Mouse (Mus musculus) lung, embryonic 14.5 days (tissue): ENCODE data around the gene C130050O18Rik. TPM values are rescaled to one million over a fixed set of nuclear protein-coding genes. Genes with fewer than 3 reads are reported as not detected.
A peak's percentile ranks its signal among the peaks of the same experiment; 100 is the strongest.

Experiments used
- ATAC-seq: fragments of 200-750 bp; cut with Nextera tagmentation; 2 replicates; pipeline ENCODE4 v1.8.0; 2017; ENCODE audit warnings: mild to moderate bottlenecking, moderate TSS enrichment, moderate library complexity; ENCODE audit not compliant: insufficient read depth
- DNase-seq: peaks from one replicate; pipeline ENCODE4 v3.0.0-alpha.2; 2015
- H3K27ac ChIP-seq: fragments of 300-500 bp; sonication (generic); 2 replicates; pipeline ENCODE4 v1.5.1; 2014; ENCODE audit warnings: low read depth, mild to moderate bottlenecking, moderate library complexity
- H3K27me3 ChIP-seq: fragments of 300-500 bp; sonication (generic); 2 replicates; pipeline ENCODE4 v1.6.1; 2014; ENCODE audit warnings: low read length, control low read depth; ENCODE audit not compliant: insufficient read depth
- H3K36me3 ChIP-seq: fragments of 300-500 bp; sonication (generic); 2 replicates; pipeline ENCODE4 v1.6.1; 2014; ENCODE audit warnings: control low read depth; ENCODE audit not compliant: insufficient read depth
- H3K4me1 ChIP-seq: fragments of 300-500 bp; sonication (generic); 2 replicates; pipeline ENCODE4 v1.6.1; 2014; ENCODE audit warnings: antibody characterized with exemption, control low read depth; ENCODE audit not compliant: insufficient read depth
- H3K4me2 ChIP-seq: fragments of 300-500 bp; sonication (generic); 2 replicates; pipeline ENCODE4 v1.6.1; 2014; ENCODE audit warnings: mild to moderate bottlenecking
- H3K4me3 ChIP-seq: fragments of 300-500 bp; sonication (generic); 2 replicates; pipeline ENCODE4 v1.5.1; 2014; ENCODE audit warnings: low read depth, low read length
- H3K9ac ChIP-seq: fragments of 300-500 bp; sonication (generic); 2 replicates; pipeline ENCODE4 v1.6.1; 2014
- H3K9me3 ChIP-seq: fragments of 300-500 bp; sonication (generic); 2 replicates; pipeline ENCODE4 v1.6.1; 2016; ENCODE audit warnings: low read depth, low read length, control low read depth
- CTCF ChIP-seq: IDR thresholded peaks from 2 replicates; pipeline ENCODE4 v1.5.1; 2016; ENCODE audit warnings: antibody characterized with exemption, low read depth
- WGBS: fragments of 180-500 bp; shearing (Covaris S2); extraction: QIAGEN DNeasy Blood & Tissue Kit; methylation state at CpG from one replicate; pipeline ENCODE4 v1.1.7; 2014; 5-methylcytosine and 5-hydroxymethylcytosine counted together
- polyA plus RNA-seq: library from polyadenylated mRNA; unstranded; fragments of >200 nt; fragmentation: Nextera tagmentation; extraction: Ambion mirVana; gene quantifications from 2 replicates; pipeline ENCODE4 v1.2.1, GENCODE M21; 2014

The C130050O18Rik gene
- polyA plus RNA-seq, 1 experiment from 2014 or later: 1.1 TPM

GRCm38 (mm10) chr5:139366484-139366883 lies 38.6 kb upstream of the C130050O18Rik start:
- WGBS: 70% methylated on average over 11 of the region's 11 CpGs
- no peak overlapping the region for H3K27ac ChIP-seq
- ATAC-seq: no peak

GRCm38 (mm10) chr5:139367884-139368458 lies 37.1 kb upstream of the C130050O18Rik start:
- H3K4me3 ChIP-seq: no peak overlapping the region
- WGBS: 89% methylated on average over 4 of the region's 4 CpGs
- no peak overlapping the region for H3K9ac ChIP-seq
- H3K9me3 ChIP-seq: no peaks in the 10 kb centered on the region
- H3K4me2 ChIP-seq: no peak overlapping the region
- no peak for ATAC-seq
- no peak for TF ChIP-seq CTCF
- H3K36me3 ChIP-seq: peaks cover 5% of the 10 kb centered on the region; the same call in 1 of the 2 replicates
- H3K4me1 ChIP-seq: peaks cover 17% of the 10 kb centered on the region
- no peak overlapping the region for H3K27ac ChIP-seq
- no peak for DNase-seq
- no peaks in the 10 kb centered on the region for H3K27me3 ChIP-seq

More at GRCm38 (mm10) chr5:139366484-139366883, 38.6 kb upstream of the C130050O18Rik start:
- Histone ChIP-seq H3K36me3 (peaks cover 5% of the 10 kb centered on the region; the same call in 1 of the 2 replicates), H3K4me2 (no peak overlapping the region), H3K9me3 (no peaks in the 10 kb centered on the region), H3K27me3 (no peaks in the 10 kb centered on the region), H3K4me1 (peaks cover 14% of the 10 kb centered on the region), H3K4me3 (no peak overlapping the region), H3K9ac (no peak overlapping the region)
- DNase-seq: no peak
- TF ChIP-seq CTCF: no peak

- no peak overlapping the region for H3K4me2 ChIP-seq
- ATAC-seq (no peak), DNase-seq (no peak)
- no peak overlapping the region for H3K9ac ChIP-seq
- no peaks in the 10 kb centered on the region for H3K27me3 ChIP-seq
- peaks cover 17% of the 10 kb centered on the region for H3K4me1 ChIP-seq
- 85% methylated on average over 11 of the region's 11 CpGs for WGBS
- 0 out of 2 replicates have a peak, but pooled peaks cover 1% of the 10 kb centered on the region for H3K36me3 ChIP-seq
- TF ChIP-seq CTCF: no peak
- H3K4me3 ChIP-seq: no peak overlapping the region
- no peak overlapping the region for H3K27ac ChIP-seq
- no peaks in the 10 kb centered on the region for H3K9me3 ChIP-seq
Observed at GRCm38 (mm10) chr5:139368638-139369320, 36.3 kb upstream of the C130050O18Rik start.

- Histone ChIP-seq H3K9me3 (no peaks in the 10 kb centered on the region), H3K4me3 (no peak overlapping the region), H3K27me3 (no peaks in the 10 kb centered on the region), H3K4me1 (peaks cover 12% of the 10 kb centered on the region), H3K4me2 (peak overlapping the region; percentile 95; the same call in 1 of the 2 replicates), H3K9ac (no peak overlapping the region), H3K36me3 (no peaks in the 10 kb centered on the region), H3K27ac (no peak overlapping the region)
- no peak for ATAC-seq
- no peak for DNase-seq
- no peak for TF ChIP-seq CTCF
- 83% methylated on average over 6 of the region's 6 CpGs for WGBS
Observed at GRCm38 (mm10) chr5:139370336-139370735, 34.7 kb upstream of the C130050O18Rik start.

- Histone ChIP-seq H3K27ac (peak overlapping the region; percentile 83; the same call in 1 of the 2 replicates), H3K4me2 (peak overlapping the region; percentile 95), H3K27me3 (no peaks in the 10 kb centered on the region), H3K4me3 (peak overlapping the region; percentile 68), H3K9ac (peak overlapping the region; percentile 95), H3K4me1 (peaks cover 11% of the 10 kb centered on the region), H3K9me3 (no peaks in the 10 kb centered on the region), H3K36me3 (no peaks in the 10 kb centered on the region)
- TF ChIP-seq CTCF: no peak
- ATAC-seq (no peak), DNase-seq (no peak)
- 57% methylated on average over 5 of the region's 5 CpGs for WGBS
Observed at GRCm38 (mm10) chr5:139371118-139371517, 34.0 kb upstream of the C130050O18Rik start.

GRCm38 (mm10) chr5:139371631-139372401 lies 33.3 kb upstream of the C130050O18Rik start:
- peak; percentile 97 for ATAC-seq
- Histone ChIP-seq H3K4me3 (peak overlapping the region; percentile 68), H3K4me2 (peak overlapping the region; percentile 95), H3K9me3 (no peaks in the 10 kb centered on the region), H3K36me3 (no peaks in the 10 kb centered on the region), H3K27ac (peak overlapping the region; percentile 83), H3K27me3 (no peaks in the 10 kb centered on the region), H3K4me1 (peaks cover 12% of the 10 kb centered on the region), H3K9ac (peak overlapping the region; percentile 95)
- 2% methylated on average over 39 of the region's 39 CpGs for WGBS
- TF ChIP-seq CTCF: no peak
- DNase-seq: peak; percentile 97

GRCm38 (mm10) chr5:139373126-139373525 lies 32.0 kb upstream of the C130050O18Rik start:
- ATAC-seq (no peak), DNase-seq (no peak)
- H3K4me2 ChIP-seq: no peak overlapping the region
- no peak overlapping the region for H3K4me3 ChIP-seq
- H3K9ac ChIP-seq: no peak overlapping the region
- 83% methylated on average over 3 of the region's 3 CpGs for WGBS
- H3K9me3 ChIP-seq: no peaks in the 10 kb centered on the region
- no peak for TF ChIP-seq CTCF
- no peaks in the 10 kb centered on the region for H3K36me3 ChIP-seq
- H3K27ac ChIP-seq: no peak overlapping the region
- H3K27me3 ChIP-seq: no peaks in the 10 kb centered on the region
- H3K4me1 ChIP-seq: peaks cover 25% of the 10 kb centered on the region
